Mouse (Mus musculus): ENCODE measurements around the gene Phospho2. TPM values are rescaled to one million over a fixed set of nuclear protein-coding genes. Genes with fewer than 3 reads are reported as not detected.

Phospho2 gene
- polyA plus RNA-seq (2015; fragmentation: Nextera tagmentation; extraction: Ambion mirVana) = 18.3 and 18.5 TPM in 2 replicates

GRCm38 (mm10) chr2:69789429-69790069, at the start of gene Phospho2, which contains the start of gene Ccdc173:
Phospho2 (plus strand) TSS chr2:69789623.
Ccdc173 (minus strand) TSS chr2:69789575.

DNA sequence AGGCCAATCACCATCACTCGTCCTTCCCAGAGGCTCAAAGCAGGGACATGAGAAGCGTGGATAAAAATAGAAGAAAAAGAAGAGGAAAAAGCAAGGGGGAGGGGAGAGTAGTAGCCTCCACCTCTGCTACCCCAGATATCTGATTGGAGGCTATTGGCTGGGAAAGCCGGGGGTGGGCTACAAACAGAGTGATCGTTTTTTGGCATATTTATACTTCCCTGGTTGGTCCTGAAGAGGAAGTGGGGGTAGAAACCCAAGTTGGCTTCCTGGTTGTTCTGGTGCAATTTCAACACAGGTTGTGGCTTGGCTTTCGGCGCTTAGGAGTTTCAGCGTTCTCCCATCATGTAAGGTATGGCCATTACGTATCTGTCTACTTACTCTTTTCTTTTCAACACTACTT, 32.3 kb downstream of the Phospho2 start, which contains the start of gene Klhl23:
Klhl23 (plus strand) TSS at position 234 of the 400 bp plus-strand sequence.

Other genes starting within 250 kb of the Phospho2 start
- 0.19 and 0.28 TPM in 2 replicates for gene Lrp2, start 203.6 kb upstream of the Phospho2 start, polyA plus RNA-seq (2015; fragmentation: Nextera tagmentation; extraction: Ambion mirVana)
- 8.7 and 14.6 TPM in 2 replicates for gene Bbs5, start 142.5 kb upstream of the Phospho2 start, polyA plus RNA-seq (2015; fragmentation: Nextera tagmentation; extraction: Ambion mirVana)
- 0.12 and 0.16 TPM in 2 replicates for gene Klhl41, start 119.5 kb upstream of the Phospho2 start, polyA plus RNA-seq (2015; fragmentation: Nextera tagmentation; extraction: Ambion mirVana)
- gene Fastkd1, start 76.1 kb upstream of the Phospho2 start, polyA plus RNA-seq (2015; fragmentation: Nextera tagmentation; extraction: Ambion mirVana) = 5.1 and 5.3 TPM in 2 replicates
- 79.3 and 97.9 TPM in 2 replicates for gene Ppig, start 67.1 kb upstream of the Phospho2 start, polyA plus RNA-seq (2015; fragmentation: Nextera tagmentation; extraction: Ambion mirVana)
- 0.87 and 1.0 TPM in 2 replicates for gene Ccdc173, start within 50 bp of the Phospho2 start, polyA plus RNA-seq (2015; fragmentation: Nextera tagmentation; extraction: Ambion mirVana)
- gene Klhl23, start 32.3 kb downstream of the Phospho2 start, polyA plus RNA-seq (2015; fragmentation: Nextera tagmentation; extraction: Ambion mirVana) = 49.3 and 58.7 TPM in 2 replicates
- gene Ssb, start 71.9 kb downstream of the Phospho2 start, polyA plus RNA-seq (2015; fragmentation: Nextera tagmentation; extraction: Ambion mirVana) = 187 and 228 TPM in 2 replicates
- gene Mettl5, start 96.0 kb downstream of the Phospho2 start, polyA plus RNA-seq (2015; fragmentation: Nextera tagmentation; extraction: Ambion mirVana) = 30.4 and 32.7 TPM in 2 replicates
- 8.0 and 9.9 TPM in 2 replicates for gene Ubr3, start 107.6 kb downstream of the Phospho2 start, polyA plus RNA-seq (2015; fragmentation: Nextera tagmentation; extraction: Ambion mirVana)
- not detected in 2 replicates for gene Myo3b, start 249.5 kb downstream of the Phospho2 start, polyA plus RNA-seq (2015; fragmentation: Nextera tagmentation; extraction: Ambion mirVana)

Data from urinary bladder, postnatal 0 days (tissue).